Mouse (Mus musculus) layer of hippocampus, postnatal 25 days (tissue): ENCODE results near the gene Prss41. TPM values are rescaled to one million over a fixed set of nuclear protein-coding genes. Genes with fewer than 3 reads are reported as not detected.

Source experiments
- DNase-seq, 2 experiments: peaks; one replicate each; pipeline ENCODE4 v3.0.0; 2022; ENCODE audit warnings: mixed read lengths in 2 of 2, low spot score in 1 of 2; ENCODE audit errors: extremely low spot score in 1 of 2
- microRNA-seq, 2 experiments: library from miRNA; unstranded; fragments of <30 nt; microRNA quantifications; one replicate each; pipeline ENCODE4 v1.2.0; 2021
- total RNA-seq, 2 experiments: library from RNA; stranded (reverse); gene quantifications; 2 replicates each; pipeline ENCODE4 v1.2.3; 2021

Gene Prss41
- total RNA-seq, 2 experiments from 2014 or later, result 1.8 to 2.0 TPM

GRCm38 (mm10) chr17:23788973-23789372, 55.0 kb downstream of the Prss41 start:
- no peak for DNase-seq

Small RNA genes lying within 50 kb of the gene (microRNA-seq; reads per million reads assigned to microRNA genes)
- gene Mir5125, result 2.8 to 4.0 reads per million in 2 experiments

Other genes with a start within 250 kb of the Prss41 start
- gene Zfp13, start 244.7 kb downstream of the Prss41 start, total RNA-seq, result 10 to 100 TPM; 30.2 to 35.1 TPM
- gene Zscan10, start 243.3 kb downstream of the Prss41 start, total RNA-seq, result not detected
- under 1 TPM; 0.19 to 0.22 TPM for gene Mmp25, start 198.9 kb downstream of the Prss41 start, total RNA-seq
- not detected for gene Bicdl2, start 183.7 kb downstream of the Prss41 start, total RNA-seq
- 100 to 1,000 TPM; 119 to 129 TPM for gene Hcfc1r1, start 170.6 kb downstream of the Prss41 start, total RNA-seq
- gene Thoc6, start 170.3 kb downstream of the Prss41 start, total RNA-seq, result 10 to 100 TPM in 1 of 2 experiments, 1 to 10 TPM in 1; 9.0 to 10.1 TPM
- gene Tnfrsf12a, start 166.7 kb downstream of the Prss41 start, total RNA-seq, result 1 to 10 TPM; 5.8 to 8.8 TPM
- gene Cldn6, start 164.9 kb downstream of the Prss41 start, total RNA-seq, result not detected
- not detected for gene Cldn9, start 160.1 kb downstream of the Prss41 start, total RNA-seq
- under 1 TPM; 0.17 to 0.61 TPM for gene 1520401A03Rik, start 121.4 kb downstream of the Prss41 start, total RNA-seq
- 1 to 10 TPM; 2.7 to 3.7 TPM for gene Pkmyt1, start 117.8 kb downstream of the Prss41 start, total RNA-seq
- gene Paqr4, start 103.3 kb downstream of the Prss41 start, total RNA-seq, result 10 to 100 TPM; 55.1 to 58.7 TPM
- under 1 TPM; 0.28 to 0.49 TPM for gene Kremen2, start 98.3 kb downstream of the Prss41 start, total RNA-seq
- gene Flywch1, start 72.6 kb downstream of the Prss41 start, total RNA-seq, result 100 to 1,000 TPM; 263 to 298 TPM
- 10 to 100 TPM; 11.3 to 18.4 TPM for gene Flywch2, start 58.1 kb downstream of the Prss41 start, total RNA-seq
- 100 to 1,000 TPM; 400 to 605 TPM for gene Srrm2, start 53.6 kb downstream of the Prss41 start, total RNA-seq
- 100 to 1,000 TPM; 381 to 387 TPM for gene Elob, start 15.0 kb downstream of the Prss41 start, total RNA-seq
- gene Prss33, start 8.1 kb downstream of the Prss41 start, total RNA-seq, result not detected
- gene Prss32, start 317 bp downstream of the Prss41 start, total RNA-seq, result not detected
- not detected for gene Prss21, start 23.9 kb upstream of the Prss41 start, total RNA-seq
- not detected for gene Dcpp1, start 36.7 kb upstream of the Prss41 start, total RNA-seq
- gene Dcpp2, start 36.7 kb upstream of the Prss41 start, total RNA-seq, result not detected
- gene Dcpp3, start 73.3 kb upstream of the Prss41 start, total RNA-seq, result not detected
- gene Sbp, start 97.5 kb upstream of the Prss41 start, total RNA-seq, result not detected
- not detected for gene Sbpl, start 111.1 kb upstream of the Prss41 start, total RNA-seq
- gene Prss30, start 136.4 kb upstream of the Prss41 start, total RNA-seq, result under 1 TPM in 1 of 2 experiments, not detected in 1; 0.23 TPM
- gene Prss22, start 153.9 kb upstream of the Prss41 start, total RNA-seq, result not detected
- gene Prss27, start 194.0 kb upstream of the Prss41 start, total RNA-seq, result not detected
- gene Kctd5, start 229.3 kb upstream of the Prss41 start, total RNA-seq, result 10 to 100 TPM; 30.7 to 34.9 TPM